21 mouse cellular contexts compared by ENCODE assay signal in genomic region chr16:14375942-14376341, GRCm38 (mm10). TPM values are rescaled to one million over a fixed set of nuclear protein-coding genes. Genes with fewer than 3 reads are reported as not detected.
DNase-seq lines count a peak whose midpoint lies in the region; ATAC-seq and TF ChIP-seq lines count a peak whose summit lies in the region.
"Had no signal": no experiment of that assay in that cellular context is flagged by ENCODE, and none has a peak within 500 bp of the region (broad histone marks: within the 10 kb centered on the region; RNA-seq: fewer than 3 reads in every experiment).

No protein-coding gene starts in this region.

- H3K9me3 ChIP-seq in midbrain, embryonic 11.5 days (ENCODE audit: control insufficient read depth, low read length) = no peaks in the 10 kb centered on the region
- no peaks in the 10 kb centered on the region for H3K9me3 ChIP-seq in midbrain, embryonic 16.5 days (replicated peaks; ENCODE audit: control insufficient read depth, low read length, poor library complexity, severe bottlenecking)
- H3K9me3 ChIP-seq: embryonic facial prominence, embryonic 10.5 days; embryonic facial prominence, embryonic 12.5 days; forebrain, embryonic 10.5 days; forebrain, embryonic 12.5 days had no signal

- no peak for DNase-seq in gastrocnemius, adult 2 months
- no peak for DNase-seq in gastrocnemius, postnatal 10 days
- DNase-seq in midbrain, embryonic 11.5 days (ENCODE audit: low spot score, missing footprints) = peak; percentile 35
- no peak for DNase-seq in urinary bladder, postnatal 4 days (ENCODE audit: low spot score in 2 of 2)
- DNase-seq: adrenal gland, adult 2 months; adrenal gland, postnatal 10 days; adrenal gland, postnatal 25 days; cerebellum, adult 11-12 months; cerebellum, adult 2 months; cerebellum, adult 9-10 months; cerebellum, postnatal 10 days; cerebellum, postnatal 25 days had no signal

- H3K27ac ChIP-seq in gastrocnemius, adult 2 months = peak overlapping the region; percentile 94
- no peak overlapping the region for H3K27ac ChIP-seq in midbrain, embryonic 11.5 days (ENCODE audit: low read depth, low read length)
- H3K27ac ChIP-seq in midbrain, embryonic 16.5 days (ENCODE audit: low read length) = no peak overlapping the region
- H3K27ac ChIP-seq in embryonic fibroblast, embryonic 13.5 days (ENCODE audit: insufficient read depth, low read length) = peak overlapping the region; percentile 71
- H3K27ac ChIP-seq: embryonic facial prominence, embryonic 10.5 days; embryonic facial prominence, embryonic 12.5 days; forebrain, embryonic 10.5 days; forebrain, embryonic 12.5 days had no signal

- no peak for TF ChIP-seq CTCF in gastrocnemius, adult 2 months (IDR thresholded peaks at IDR 0.05)
- no peak for TF ChIP-seq CTCF in embryonic fibroblast, embryonic 13.5 days (IDR thresholded peaks at IDR 0.05; ENCODE audit: borderline replicate concordance, insufficient read depth, low read length)

- peak overlapping the region; percentile 67 for H3K4me3 ChIP-seq in gastrocnemius, adult 2 months
- no peak overlapping the region for H3K4me3 ChIP-seq in midbrain, embryonic 11.5 days (ENCODE audit: low read depth, low read length)
- no peak overlapping the region for H3K4me3 ChIP-seq in midbrain, embryonic 16.5 days (ENCODE audit: low read depth, low read length)
- no peak overlapping the region for H3K4me3 ChIP-seq in embryonic fibroblast, embryonic 13.5 days (ENCODE audit: insufficient read depth, low read length)
- H3K4me3 ChIP-seq: embryonic facial prominence, embryonic 10.5 days; embryonic facial prominence, embryonic 12.5 days; erythroblast, embryonic 14.5 days; forebrain, embryonic 10.5 days; forebrain, embryonic 12.5 days had no signal

- ATAC-seq in midbrain, embryonic 11.5 days (ENCODE audit: low FRiP score) = no peak
- no peak for ATAC-seq in midbrain, embryonic 16.5 days
- ATAC-seq: forebrain, embryonic 14.5 days; forebrain, embryonic 16.5 days had no signal

- H3K4me1 ChIP-seq in midbrain, embryonic 11.5 days (ENCODE audit: control insufficient read depth, insufficient read depth, low read length) = no peaks in the 10 kb centered on the region
- no peaks in the 10 kb centered on the region for H3K4me1 ChIP-seq in midbrain, embryonic 16.5 days (ENCODE audit: control insufficient read depth, insufficient read depth, low read length)
- H3K4me1 ChIP-seq in embryonic fibroblast, embryonic 13.5 days (ENCODE audit: control insufficient read depth, insufficient read depth, low read length) = peaks cover 34% of the 10 kb centered on the region
- H3K4me1 ChIP-seq: forebrain, embryonic 12.5 days had no signal

- no peaks in the 10 kb centered on the region for H3K36me3 ChIP-seq in midbrain, embryonic 11.5 days (ENCODE audit: control insufficient read depth, insufficient read depth, low read length)
- no peaks in the 10 kb centered on the region for H3K36me3 ChIP-seq in midbrain, embryonic 16.5 days (ENCODE audit: control insufficient read depth, insufficient read depth, low read length)
- H3K36me3 ChIP-seq: embryonic facial prominence, embryonic 10.5 days; embryonic facial prominence, embryonic 12.5 days; forebrain, embryonic 10.5 days; forebrain, embryonic 12.5 days had no signal

- no peaks in the 10 kb centered on the region for H3K27me3 ChIP-seq in midbrain, embryonic 11.5 days (ENCODE audit: control insufficient read depth, insufficient read depth, low read length)
- no peaks in the 10 kb centered on the region for H3K27me3 ChIP-seq in midbrain, embryonic 16.5 days (ENCODE audit: control insufficient read depth, insufficient read depth, low read depth, low read length)
- H3K27me3 ChIP-seq: embryonic facial prominence, embryonic 12.5 days; forebrain, embryonic 12.5 days had no signal

- no peak for TF ChIP-seq POLR2A in embryonic fibroblast, embryonic 13.5 days (IDR thresholded peaks at IDR 0.05; ENCODE audit: low read depth, low read length)

- no peak overlapping the region for H3K9ac ChIP-seq in midbrain, embryonic 11.5 days (ENCODE audit: low read length)
- H3K9ac ChIP-seq in midbrain, embryonic 16.5 days (ENCODE audit: low read depth, low read length) = no peak overlapping the region
- H3K9ac ChIP-seq: embryonic facial prominence, embryonic 12.5 days; forebrain, embryonic 12.5 days had no signal

- no peak overlapping the region for H3K4me2 ChIP-seq in midbrain, embryonic 11.5 days
- H3K4me2 ChIP-seq in midbrain, embryonic 16.5 days (ENCODE audit: low read length) = no peak overlapping the region
- H3K4me2 ChIP-seq: embryonic facial prominence, embryonic 12.5 days; forebrain, embryonic 12.5 days had no signal

- 92% methylated on average over 1 of the region's 1 CpGs for WGBS in midbrain, embryonic 11.5 days
- 96% methylated on average over 1 of the region's 1 CpGs for WGBS in midbrain, embryonic 16.5 days

- intact Hi-C loops in gastrocnemius, adult 2 months (cut with DNase I) = no loop called here

RNA-seq across cellular contexts. Expression of gene Abcc1, which starts 14.6 kb away (rescaled TPM):
- 10 to 100 TPM; 21.6 to 25.0 TPM for total RNA-seq in gastrocnemius, adult 2 months (2021)
- 10 to 100 TPM; 30.2 to 37.6 TPM for total RNA-seq in gastrocnemius, postnatal 10 days (2021)
- 4.5 and 5.4 TPM in 2 replicates for polyA plus RNA-seq in midbrain, embryonic 11.5 days (2014; fragmentation: Nextera tagmentation; extraction: Ambion mirVana)
- 9.3 and 10.8 TPM in 2 replicates for polyA plus RNA-seq in midbrain, embryonic 16.5 days (2015; fragmentation: Nextera tagmentation; extraction: Ambion mirVana)
- 78.6 and 141 TPM in 2 replicates for polyA plus RNA-seq in embryonic fibroblast, embryonic 13.5 days (2011; ENCODE audit: insufficient read length, low read depth, missing spikeins)

RNA-seq across cellular contexts. Expression of gene Fopnl, which starts 58.7 kb away (rescaled TPM):
- 10 to 100 TPM; 65.5 to 73.3 TPM for total RNA-seq in gastrocnemius, adult 2 months (2021)
- 10 to 100 TPM; 60.0 to 65.4 TPM for total RNA-seq in gastrocnemius, postnatal 10 days (2021)
- polyA plus RNA-seq in midbrain, embryonic 11.5 days (2014; fragmentation: Nextera tagmentation; extraction: Ambion mirVana) = 174 and 194 TPM in 2 replicates
- 205 TPM in 2 replicates for polyA plus RNA-seq in midbrain, embryonic 16.5 days (2015; fragmentation: Nextera tagmentation; extraction: Ambion mirVana)
- polyA plus RNA-seq in embryonic fibroblast, embryonic 13.5 days (2011; ENCODE audit: insufficient read length, low read depth, missing spikeins) = 72.4 and 75.4 TPM in 2 replicates

Comparison
In these comparisons a context has a peak if more than half of its experiments do, and no peak if none do; other contexts are left out.
1. H3K27ac ChIP-seq: peak in gastrocnemius, adult 2 months (single experiment) and embryonic fibroblast, embryonic 13.5 days (single experiment); none in midbrain, embryonic 11.5 days (single experiment) and midbrain, embryonic 16.5 days (single experiment).